Mouse (Mus musculus): Measurements from ENCODE around the gene Myo1d.

- TF ChIP-seq CTCF (IDR thresholded peaks at IDR 0.05; ENCODE audit: low read depth) (no peak), EP300 (optimal IDR thresholded peaks at IDR 0.05) (no peak)
Observed at GRCm38 (mm10) chr11:80477341-80478199, 302.3 kb downstream of the Myo1d start.
